Mouse (Mus musculus) c-Kit-positive CD71-negative TER-119-negative erythroid progenitor cells, embryonic 14.5 days (primary cell): ENCODE results near the gene Clca3a2.
"Not testable (repeated sequence)": the region's sequence is repeated elsewhere in the genome, so short reads cannot be mapped to it uniquely, and the experiment has no call there.

Experiments used
- DNase-seq: peaks from one replicate; pipeline ENCODE4 v3.0.0-alpha.2; 2013; ENCODE audit warnings: low read depth

Clca3a2 gene

GRCm38 (mm10) chr3:144747706-144748105, 71.6 kb downstream of the Clca3a2 start:
- not testable (repeated sequence) for DNase-seq
